Mouse (Mus musculus): ENCODE results near the gene Slc17a9. TPM values are rescaled to one million over a fixed set of nuclear protein-coding genes. Genes with fewer than 3 reads are reported as not detected.

The Slc17a9 gene
- total and polyA plus RNA-seq, 2 experiments from 2014 or later: 0.55 TPM; not detected in 1

DNA sequence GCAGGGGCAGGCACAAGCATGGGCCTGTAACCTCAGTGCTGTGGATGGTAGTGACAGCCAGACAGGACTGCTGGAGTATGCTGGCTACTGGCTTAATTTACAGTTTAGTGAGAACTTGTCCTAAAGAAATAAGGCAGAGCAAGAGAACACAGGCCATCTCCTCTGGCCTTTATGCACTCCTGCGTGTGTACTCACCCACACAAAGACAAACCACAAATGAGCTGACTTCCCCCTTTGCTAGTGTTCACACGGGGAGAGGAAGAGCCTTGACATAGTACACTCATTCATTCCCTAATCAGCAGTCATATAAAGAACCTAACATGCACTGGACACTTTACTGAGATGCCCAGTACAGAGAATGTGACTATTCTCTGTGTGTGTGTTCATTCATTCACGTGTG is 20.0 kb upstream of the Slc17a9 start:
- H3K9ac ChIP-seq (replicated peaks; ENCODE audit: low read length, poor library complexity, severe bottlenecking): 0 out of 2 replicates have a peak overlapping the region, but pooled peaks have one; percentile 8
- no peaks in the 10 kb centered on the region for H3K36me3 ChIP-seq (ENCODE audit: insufficient read depth, low read length)
- H3K9me3 ChIP-seq (ENCODE audit: low read length): no peaks in the 10 kb centered on the region
- no peak for TF ChIP-seq CTCF (IDR thresholded peaks at IDR 0.05)
- WGBS: 85% methylated on average over 3 of the region's 3 CpGs
- H3K4me1 ChIP-seq (ENCODE audit: insufficient read depth, low read length): peaks cover 16% of the 10 kb centered on the region
- no peak overlapping the region for H3K4me3 ChIP-seq (ENCODE audit: low read depth, low read length)
- no peaks in the 10 kb centered on the region for H3K27me3 ChIP-seq (ENCODE audit: insufficient read depth, low read length)
- DNase-seq (ENCODE audit: low spot score) (no peak), ATAC-seq (ENCODE audit: low FRiP score) (no peak)
- H3K27ac ChIP-seq (ENCODE audit: low read depth, low read length): no peak overlapping the region
- H3K4me2 ChIP-seq (ENCODE audit: low read depth, low read length, poor library complexity, severe bottlenecking): no peak overlapping the region

- 0 out of 2 replicates have a peak, but pooled peaks have one; percentile 22 for TF ChIP-seq CTCF (IDR thresholded peaks at IDR 0.05)
Measured at GRCm38 (mm10) chr2:180705975-180706374, 19.1 kb upstream of the Slc17a9 start.

DNA sequence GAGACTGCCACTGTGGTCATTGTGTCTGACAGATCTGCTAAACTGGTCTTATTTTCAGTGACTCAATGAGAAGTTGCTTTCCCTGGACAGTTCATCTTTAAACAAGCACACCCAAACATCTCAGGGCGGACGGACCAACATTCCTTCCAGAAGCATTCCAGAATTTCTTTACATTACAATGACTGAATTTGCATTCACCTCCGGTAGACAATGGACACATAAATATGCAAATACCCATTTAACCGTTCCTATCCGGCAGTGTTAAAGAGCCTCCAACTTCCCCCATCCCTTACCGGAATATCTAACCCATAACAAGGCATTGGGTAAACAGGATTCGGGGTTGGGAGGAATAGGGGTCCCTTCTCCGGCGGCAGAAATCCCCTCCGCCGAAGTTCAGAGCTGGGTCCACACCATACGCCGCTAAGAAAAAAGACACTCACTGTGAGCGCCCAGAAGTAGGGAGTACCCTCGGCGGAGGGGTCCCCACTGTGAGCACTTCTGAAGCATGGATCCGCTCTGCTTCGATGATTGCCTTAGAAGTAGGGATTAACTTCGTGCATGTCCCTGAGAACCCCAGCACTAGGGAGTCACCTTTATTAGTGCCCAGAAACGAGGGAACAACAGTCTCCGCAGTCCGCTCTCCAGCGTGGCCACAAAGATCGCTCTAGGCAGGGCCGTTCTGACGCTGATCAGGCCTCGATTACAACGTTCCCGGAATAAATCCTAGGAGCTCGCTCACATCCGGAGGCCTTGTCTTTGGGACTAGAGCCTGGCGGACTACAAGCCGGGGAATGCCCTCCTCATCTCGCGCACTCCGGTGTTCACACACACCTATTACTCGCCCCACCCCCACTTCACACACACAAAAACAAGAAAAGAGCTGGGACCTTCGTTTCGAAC is 15.8 kb upstream of the Slc17a9 start:
- ATAC-seq (ENCODE audit: low FRiP score) (peak; percentile 24; the same call in 1 of the 2 replicates), DNase-seq (ENCODE audit: low spot score) (no peak)
- Histone ChIP-seq H3K27ac (ENCODE audit: low read depth, low read length) (peak overlapping the region; percentile 90), H3K4me3 (ENCODE audit: low read depth, low read length) (peak overlapping the region; percentile 94), H3K4me2 (ENCODE audit: low read depth, low read length, poor library complexity, severe bottlenecking) (peak overlapping the region; percentile 66), H3K9me3 (ENCODE audit: low read length) (no peaks in the 10 kb centered on the region), H3K27me3 (ENCODE audit: insufficient read depth, low read length) (no peaks in the 10 kb centered on the region), H3K36me3 (ENCODE audit: insufficient read depth, low read length) (peaks cover 7% of the 10 kb centered on the region), H3K9ac (replicated peaks; ENCODE audit: low read length, poor library complexity, severe bottlenecking) (peak overlapping the region; percentile 68), H3K4me1 (ENCODE audit: insufficient read depth, low read length) (peaks cover 17% of the 10 kb centered on the region)
- WGBS: under 1% methylated on average over 39 of the region's 39 CpGs
- TF ChIP-seq CTCF (IDR thresholded peaks at IDR 0.05): no peak

More at GRCm38 (mm10) chr2:180705975-180706374, 19.1 kb upstream of the Slc17a9 start:
- Histone ChIP-seq H3K27ac (ENCODE audit: low read depth, low read length) (no peak overlapping the region), H3K4me1 (ENCODE audit: insufficient read depth, low read length) (peaks cover 16% of the 10 kb centered on the region), H3K9me3 (ENCODE audit: low read length) (no peaks in the 10 kb centered on the region), H3K4me2 (ENCODE audit: low read depth, low read length, poor library complexity, severe bottlenecking) (no peak overlapping the region), H3K4me3 (ENCODE audit: low read depth, low read length) (no peak overlapping the region), H3K36me3 (ENCODE audit: insufficient read depth, low read length) (no peaks in the 10 kb centered on the region), H3K27me3 (ENCODE audit: insufficient read depth, low read length) (no peaks in the 10 kb centered on the region), H3K9ac (replicated peaks; ENCODE audit: low read length, poor library complexity, severe bottlenecking) (no peak overlapping the region)
- 93% methylated on average over 5 of the region's 5 CpGs for WGBS
- ATAC-seq (ENCODE audit: low FRiP score) (no peak), DNase-seq (ENCODE audit: low spot score) (no peak)

DNA sequence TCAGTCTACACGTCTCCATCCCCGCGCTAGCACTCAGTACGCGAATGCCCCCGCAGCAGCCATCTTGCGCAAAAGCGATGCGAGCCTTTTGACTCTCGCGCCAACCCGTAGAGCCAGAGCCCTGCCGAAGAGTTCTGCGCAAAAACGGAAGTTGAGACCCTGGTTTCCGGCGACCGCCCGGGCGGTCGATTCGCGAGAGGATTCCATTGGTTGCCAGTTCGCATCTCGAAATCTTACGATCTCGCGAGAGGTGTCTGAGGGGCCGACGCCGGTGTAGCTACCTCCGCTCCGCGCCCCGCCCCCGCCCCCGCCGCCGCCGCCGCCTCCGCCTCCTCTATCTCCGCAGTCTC is 15.2 kb upstream of the Slc17a9 start, which contains the start of the genes Dido1 and Gid8:
Gene Dido1, minus strand, starts transcription at position 77 of the 350 bp plus-strand sequence.
Gene Gid8, plus strand, starts transcription at position 195 of the 350 bp plus-strand sequence.
- Histone ChIP-seq H3K9me3 (ENCODE audit: low read length) (no peaks in the 10 kb centered on the region), H3K4me2 (ENCODE audit: low read depth, low read length, poor library complexity, severe bottlenecking) (peak within 1 kb of the TSS; percentile 66), H3K27me3 (ENCODE audit: insufficient read depth, low read length) (no peaks in the 10 kb centered on the region), H3K4me3 (ENCODE audit: low read depth, low read length) (peak within 1 kb of the TSS; percentile 94), H3K4me1 (ENCODE audit: insufficient read depth, low read length) (peaks cover 17% of the 10 kb centered on the region), H3K9ac (replicated peaks; ENCODE audit: low read length, poor library complexity, severe bottlenecking) (peak within 1 kb of the TSS; percentile 97), H3K36me3 (ENCODE audit: insufficient read depth, low read length) (peaks cover 12% of the 10 kb centered on the region), H3K27ac (ENCODE audit: low read depth, low read length) (peak within 1 kb of the TSS; percentile 90)
- DNase-seq (ENCODE audit: low spot score) (peak; percentile 99), ATAC-seq (ENCODE audit: low FRiP score) (peak; percentile 94)
- under 1% methylated on average over 33 of the region's 43 CpGs for WGBS
- TF ChIP-seq CTCF (IDR thresholded peaks at IDR 0.05): no peak

- peaks cover 17% of the 10 kb centered on the region for H3K4me1 ChIP-seq (ENCODE audit: insufficient read depth, low read length)
- H3K9me3 ChIP-seq (ENCODE audit: low read length): no peaks in the 10 kb centered on the region
- 3% methylated on average over 46 of the region's 64 CpGs for WGBS
- H3K36me3 ChIP-seq (ENCODE audit: insufficient read depth, low read length): peaks cover 12% of the 10 kb centered on the region
- ATAC-seq (ENCODE audit: low FRiP score): peak; percentile 58
- H3K9ac ChIP-seq (replicated peaks; ENCODE audit: low read length, poor library complexity, severe bottlenecking): peak overlapping the region; percentile 97
- peak overlapping the region; percentile 56 for H3K4me2 ChIP-seq (ENCODE audit: low read depth, low read length, poor library complexity, severe bottlenecking)
- DNase-seq (ENCODE audit: low spot score): no peak
- TF ChIP-seq CTCF (IDR thresholded peaks at IDR 0.05): no peak
- H3K4me3 ChIP-seq (ENCODE audit: low read depth, low read length): peak overlapping the region; percentile 94
- peak overlapping the region; percentile 90 for H3K27ac ChIP-seq (ENCODE audit: low read depth, low read length)
- H3K27me3 ChIP-seq (ENCODE audit: insufficient read depth, low read length): no peaks in the 10 kb centered on the region
Measured at GRCm38 (mm10) chr2:180710276-180711155, 14.5 kb upstream of the Slc17a9 start.

All from midbrain, postnatal 0 days (tissue).